Mouse (Mus musculus): ENCODE data around the gene C1s2.

GRCm38 (mm10) chr6:124658067-124658466 lies 22.2 kb upstream of the C1s2 start:
- TF ChIP-seq POLR2A (IDR thresholded peaks at IDR 0.05; ENCODE audit: borderline replicate concordance, insufficient read depth, low read length): no peak
- no peak for TF ChIP-seq CTCF (IDR thresholded peaks at IDR 0.05; ENCODE audit: borderline replicate concordance, insufficient read depth, low read depth, low read length)

Measured in cerebellum, adult 2 months (tissue).